Mouse (Mus musculus) fibroblast of lung, adult 2 months (primary cell): ENCODE results near the gene Vwf.

Experiments used
- DNase-seq: peaks from one replicate; pipeline ENCODE4 v3.0.0-alpha.2; 2011; ENCODE audit warnings: low read depth

Gene Vwf

DNA sequence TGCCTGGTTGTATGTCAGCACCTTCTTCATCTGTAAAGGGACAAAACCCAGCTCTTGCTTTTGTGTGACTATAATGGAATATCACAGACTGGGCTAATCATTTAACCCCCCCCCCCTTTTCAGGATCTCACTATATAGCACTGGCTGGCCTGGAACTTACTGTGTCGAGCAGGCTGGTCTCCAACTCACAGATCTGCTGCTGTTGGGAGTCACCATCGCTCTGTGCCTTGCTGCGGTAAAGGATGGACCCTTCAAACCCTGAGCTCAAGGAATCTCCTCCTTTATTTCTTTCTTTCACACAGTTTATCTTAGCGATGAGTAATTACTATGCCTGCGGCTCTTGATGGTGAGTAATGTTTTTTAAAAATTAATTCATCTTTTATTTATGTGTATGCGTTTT is at the start of gene Vwf:
Vwf (plus strand) TSS at position 301 of the 400 bp plus-strand sequence.
- no peak for DNase-seq

DNA sequence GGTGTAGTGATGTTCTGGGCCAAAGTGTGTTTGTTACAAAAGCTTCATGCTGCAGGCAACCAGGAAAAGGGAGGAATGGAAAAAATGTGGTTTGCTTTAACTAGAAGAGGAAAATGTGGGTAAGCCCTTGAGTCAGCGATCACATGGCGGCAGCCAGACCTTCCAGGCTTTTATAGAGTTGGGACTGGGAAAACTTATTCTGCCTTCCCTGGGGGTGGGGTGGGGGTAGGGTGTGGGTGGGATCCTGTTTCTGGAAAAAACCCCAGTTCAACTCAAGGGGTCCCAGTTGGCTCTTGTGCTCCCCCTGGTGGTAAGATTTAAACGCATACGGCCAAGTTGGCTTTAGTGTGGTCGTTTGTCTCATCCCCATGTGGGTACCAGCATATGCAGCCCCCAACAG is 48.5 kb upstream of the Vwf start:
- no peak for DNase-seq

GRCm38 (mm10) chr6:125503186-125503802 is 43.3 kb upstream of the Vwf start:
- DNase-seq: no peak

- no peak for DNase-seq
These were observed 41.8 kb upstream of the Vwf start for GRCm38 (mm10) chr6:125504622-125505355.

- no peak for DNase-seq
These were observed 40.1 kb upstream of the Vwf start for GRCm38 (mm10) chr6:125506427-125506826.

GRCm38 (mm10) chr6:125509783-125510182 is 36.8 kb upstream of the Vwf start:
- no peak for DNase-seq

- DNase-seq: no peak
These were observed 35.9 kb upstream of the Vwf start for GRCm38 (mm10) chr6:125510645-125511044.

DNA sequence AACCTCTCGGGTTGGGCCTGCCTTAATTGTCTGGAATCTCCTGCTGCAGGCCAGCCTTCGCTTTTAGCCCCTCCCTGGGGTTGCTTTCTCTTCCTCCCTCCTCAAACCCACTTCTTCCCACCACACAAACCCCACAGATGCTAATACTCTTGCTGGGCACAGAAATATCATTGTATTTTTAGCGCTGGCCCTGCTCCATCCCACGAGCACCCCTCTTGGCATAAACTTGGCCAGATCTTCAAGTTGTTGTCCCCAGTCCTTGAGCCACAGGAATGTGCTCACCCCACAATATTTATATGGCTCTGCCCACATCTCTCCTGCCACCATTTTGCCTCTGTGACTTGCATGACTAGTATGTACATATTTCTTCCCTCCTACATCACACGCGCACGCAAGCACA is 35.4 kb upstream of the Vwf start:
- no peak for DNase-seq

DNA sequence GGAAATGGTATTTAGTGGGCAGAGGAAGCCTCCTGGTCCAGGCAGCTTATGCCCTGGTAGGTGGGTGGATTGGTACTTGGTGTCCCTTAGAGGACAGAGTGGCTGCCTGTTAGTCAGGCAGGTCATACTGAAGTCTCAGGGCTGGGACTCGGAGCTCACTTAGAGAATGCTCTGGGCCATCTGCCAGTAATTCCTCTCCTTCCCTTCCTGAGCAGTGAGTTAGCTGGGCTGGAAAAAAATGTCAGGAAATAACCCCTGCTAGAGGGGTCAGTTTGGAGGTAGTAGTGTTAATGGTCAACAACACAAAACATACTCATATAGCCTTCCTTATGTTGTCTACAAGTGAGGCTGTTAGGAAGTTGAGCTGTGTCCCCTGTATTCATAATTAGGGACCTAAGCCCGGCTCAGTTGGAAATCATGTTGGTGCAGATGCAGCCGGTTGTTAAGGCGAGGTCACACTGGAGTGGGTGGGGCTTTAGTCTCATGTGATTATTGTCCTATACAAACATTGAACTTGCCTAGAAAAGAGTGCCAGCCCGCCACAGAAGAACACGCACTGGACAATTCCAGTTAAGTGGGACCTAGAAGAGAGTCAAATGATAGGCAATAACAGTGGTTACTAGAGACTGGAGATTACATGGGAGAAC is 33.5 kb upstream of the Vwf start:
- DNase-seq: no peak

- DNase-seq: no peak
These were observed 30.9 kb upstream of the Vwf start for GRCm38 (mm10) chr6:125515503-125516315.

GRCm38 (mm10) chr6:125521558-125522193 is 24.9 kb upstream of the Vwf start:
- no peak for DNase-seq

GRCm38 (mm10) chr6:125524027-125524426 is 22.5 kb upstream of the Vwf start:
- no peak for DNase-seq

GRCm38 (mm10) chr6:125526066-125526465 is 20.5 kb upstream of the Vwf start:
- no peak for DNase-seq

DNA sequence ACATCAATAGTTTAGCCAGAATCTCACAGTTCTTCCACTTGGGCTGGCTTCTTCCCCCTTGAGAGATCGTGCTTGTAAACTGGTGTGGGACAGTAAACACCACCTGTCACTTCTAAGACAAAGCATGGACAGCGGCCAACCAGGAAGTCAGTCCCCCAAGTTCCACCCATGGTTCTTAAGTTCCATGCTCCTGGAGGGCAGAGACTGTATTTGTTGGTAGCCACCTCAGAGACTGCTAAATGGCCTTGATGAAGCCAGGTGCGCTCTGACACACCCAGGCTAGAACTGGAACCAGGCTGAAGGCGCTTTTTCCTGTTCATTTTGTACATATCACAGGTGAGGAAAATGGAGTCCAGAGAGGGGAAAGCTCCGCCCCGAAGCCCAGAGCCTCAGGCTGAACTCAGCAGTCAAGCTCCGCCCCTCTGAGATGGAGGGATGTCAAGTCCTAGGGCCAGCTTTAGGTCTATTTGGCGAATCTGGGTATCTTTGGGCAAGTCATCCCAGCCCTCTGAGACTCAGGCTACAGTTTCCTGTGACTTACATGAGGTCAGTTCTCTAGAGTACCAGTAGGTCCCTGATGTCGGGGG is 17.9 kb upstream of the Vwf start:
- DNase-seq: no peak

- DNase-seq: no peak
These were observed 17.1 kb upstream of the Vwf start for GRCm38 (mm10) chr6:125529479-125529878.

- no peak for DNase-seq
These were observed 13.4 kb upstream of the Vwf start for GRCm38 (mm10) chr6:125533104-125533650.

- DNase-seq: no peak
These were observed 11.6 kb upstream of the Vwf start for GRCm38 (mm10) chr6:125534990-125535389.

GRCm38 (mm10) chr6:125538469-125538868 is 8.1 kb upstream of the Vwf start:
- no peak for DNase-seq

- no peak for DNase-seq
These were observed 7.2 kb upstream of the Vwf start for GRCm38 (mm10) chr6:125539423-125539822.

DNA sequence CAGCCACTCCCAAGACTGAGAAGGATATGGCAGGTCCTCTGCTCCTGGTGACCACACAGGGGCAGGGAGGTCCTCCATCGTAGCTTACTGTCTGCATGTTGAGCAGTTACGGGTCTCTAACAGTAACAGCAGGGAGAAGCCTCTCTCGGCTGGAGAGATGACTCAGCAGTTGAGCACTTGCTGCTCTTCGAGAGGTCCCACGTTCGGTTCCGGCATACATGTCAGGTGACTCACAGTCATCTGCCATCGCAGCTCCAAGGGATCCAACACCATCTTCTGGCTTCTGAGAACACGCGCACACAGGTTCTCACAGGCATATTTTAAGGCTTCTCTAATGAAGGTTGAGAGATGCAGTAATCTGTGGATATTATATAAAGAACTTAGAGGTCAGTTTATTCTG is 6.4 kb upstream of the Vwf start:
- DNase-seq: no peak

DNA sequence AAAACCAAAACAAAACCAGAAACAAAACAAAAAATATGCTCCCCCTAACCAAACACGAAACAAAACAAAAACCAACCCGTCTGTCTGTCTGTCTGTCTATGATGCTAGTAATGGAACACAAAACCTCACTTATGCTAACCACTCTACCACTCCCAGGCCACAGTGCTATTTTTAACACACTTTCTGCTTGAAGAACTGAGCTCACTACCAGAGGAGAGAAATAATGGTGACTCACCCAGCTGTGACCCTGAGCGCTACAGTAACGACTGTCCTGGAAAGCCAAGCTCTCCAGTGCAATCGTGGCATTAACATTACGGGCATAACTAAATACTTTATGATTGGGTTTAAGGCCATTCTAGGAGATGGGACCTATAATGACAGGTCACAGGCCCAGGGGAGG is 5.7 kb upstream of the Vwf start:
- no peak for DNase-seq
